Mouse (Mus musculus) E14TG2a.4 (cell line): ENCODE data around the gene Flrt1.

Experiments used
- CTCF ChIP-seq: conservative IDR thresholded peaks from 2 replicates; pipeline ENCODE4 v1.5.1; 2014; ENCODE audit warnings: low read length
- NANOG ChIP-seq: IDR thresholded peaks from 2 replicates; pipeline ENCODE4 v1.6.1; 2014; ENCODE audit warnings: borderline replicate concordance, low read length, mixed read lengths
- POU5F1 ChIP-seq: IDR thresholded peaks from 2 replicates; pipeline ENCODE4 v1.6.1; 2014; ENCODE audit warnings: low read length, borderline replicate concordance

DNA sequence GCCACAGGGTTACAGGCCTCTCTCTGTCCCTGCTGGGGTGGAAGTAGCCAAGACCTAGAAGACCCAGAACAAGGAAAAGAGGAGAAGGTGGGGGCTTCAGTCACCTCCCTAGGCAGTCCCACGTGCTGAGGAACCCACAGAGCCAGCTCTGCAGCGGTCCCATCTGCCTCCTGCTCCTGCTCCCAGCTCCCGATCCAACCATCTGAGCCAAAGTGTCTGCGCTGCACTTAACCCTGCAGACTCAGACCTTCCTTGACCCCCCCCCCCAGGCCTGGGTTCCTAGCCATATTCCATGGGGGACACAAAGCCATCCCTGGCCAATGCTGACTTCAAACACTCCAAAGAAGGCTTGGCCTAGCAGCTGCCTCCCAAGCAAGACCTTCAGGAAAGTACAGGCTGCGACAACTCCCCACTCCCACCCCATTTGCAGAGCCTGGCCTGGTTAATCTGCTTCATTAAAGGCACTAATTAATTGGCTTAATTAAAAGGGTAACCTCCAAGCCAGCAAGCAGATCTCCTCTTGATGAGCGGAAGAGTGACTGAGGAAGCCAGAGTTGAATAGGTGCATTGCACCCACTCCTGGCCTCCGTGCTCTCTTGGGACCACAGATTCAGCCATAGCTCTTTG is 45.9 kb upstream of the Flrt1 start:
- TF ChIP-seq CTCF: no peak
- TF ChIP-seq POU5F1: no peak
- no peak for TF ChIP-seq NANOG
